10 mouse cellular contexts compared by ENCODE assay signal in the genomic region with DNA sequence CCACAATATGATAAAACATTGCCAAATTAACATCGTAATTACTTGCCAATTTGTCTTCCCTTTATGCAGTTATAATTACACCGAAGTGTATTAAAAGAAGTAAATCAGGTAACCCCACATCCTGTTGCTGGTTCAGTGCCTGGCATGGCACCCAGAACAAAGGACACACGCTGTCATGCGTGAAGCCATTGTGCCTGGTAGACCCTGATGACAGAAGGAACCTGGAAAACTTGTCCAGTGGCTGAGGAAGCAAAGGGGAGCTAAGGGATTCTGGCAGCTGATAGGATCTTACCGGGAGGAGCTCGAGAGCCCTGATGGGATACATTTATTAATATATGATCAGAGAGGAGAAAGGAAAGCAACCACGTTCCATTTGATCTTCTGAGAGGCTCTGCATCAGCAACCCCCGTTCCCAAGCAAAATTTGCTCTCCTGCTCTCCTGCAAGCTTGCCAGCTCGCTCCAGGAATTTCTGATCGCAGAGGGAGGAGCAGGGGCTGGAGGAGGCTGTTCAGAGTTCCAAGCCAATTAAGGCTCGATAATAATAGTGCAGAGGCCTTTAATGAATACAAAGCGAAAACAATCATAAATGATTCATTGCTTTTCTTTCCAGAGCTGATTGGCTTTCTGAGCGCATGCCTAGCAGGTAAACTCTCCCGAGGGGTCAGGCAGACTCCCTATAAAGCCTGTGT.
DNase-seq lines count a peak whose midpoint lies in the region; ATAC-seq lines count a peak whose summit lies in the region.
"Had no signal": no experiment of that assay in that cellular context is flagged by ENCODE, and none has a peak within 500 bp of the region (broad histone marks: within the 10 kb centered on the region; RNA-seq: fewer than 3 reads in every experiment).

No protein-coding gene starts in this region.

- H3K4me1 ChIP-seq in midbrain, embryonic 13.5 days (replicated peaks), result peaks cover 21% of the 10 kb centered on the region
- H3K4me1 ChIP-seq in midbrain, embryonic 11.5 days (ENCODE audit: control insufficient read depth, insufficient read depth, low read length), result no peaks in the 10 kb centered on the region
- H3K4me1 ChIP-seq in forebrain, embryonic 14.5 days (ENCODE audit: control insufficient read depth, insufficient read depth, low read length), result peaks cover 19% of the 10 kb centered on the region

- H3K4me2 ChIP-seq in midbrain, embryonic 13.5 days (replicated peaks), result 0 out of 2 replicates have a peak overlapping the region, but pooled peaks have one; percentile 13
- H3K4me2 ChIP-seq in midbrain, embryonic 11.5 days, result no peak overlapping the region
- H3K4me2 ChIP-seq in forebrain, embryonic 14.5 days (ENCODE audit: low read length), result peak overlapping the region; percentile 31

- no peak for DNase-seq in midbrain, embryonic 11.5 days (ENCODE audit: low spot score, missing footprints)
- peak; percentile 84 for DNase-seq in forebrain, embryonic 14.5 days (ENCODE audit: low spot score)
- peak; percentile 49 for DNase-seq in layer of hippocampus, adult 9-11 months
- DNase-seq in retina, postnatal 1 day, result peak; percentile 69
- DNase-seq in adrenal gland, postnatal 4 days (ENCODE audit: low spot score in 2 of 2), result no peak
- no peak for DNase-seq in ovary, postnatal 36 days (ENCODE audit: low spot score)
- DNase-seq: gastrocnemius, postnatal 14 days; kidney, adult 9 months; lung, adult 2 months had no signal

- H3K9ac ChIP-seq in midbrain, embryonic 13.5 days (replicated peaks), result no peak overlapping the region
- H3K9ac ChIP-seq in midbrain, embryonic 11.5 days (ENCODE audit: low read length), result no peak overlapping the region
- H3K9ac ChIP-seq in forebrain, embryonic 14.5 days (ENCODE audit: low read length), result no peak overlapping the region

- no peak overlapping the region for H3K4me3 ChIP-seq in midbrain, embryonic 13.5 days (replicated peaks)
- no peak overlapping the region for H3K4me3 ChIP-seq in midbrain, embryonic 11.5 days (ENCODE audit: low read depth, low read length)
- H3K4me3 ChIP-seq in forebrain, embryonic 14.5 days (ENCODE audit: low read depth, low read length), result no peak overlapping the region

- H3K27ac ChIP-seq in midbrain, embryonic 13.5 days, result peak overlapping the region; percentile 84
- no peak overlapping the region for H3K27ac ChIP-seq in midbrain, embryonic 11.5 days (ENCODE audit: low read depth, low read length)
- peak overlapping the region; percentile 59; the same call in 1 of the 2 replicates for H3K27ac ChIP-seq in forebrain, embryonic 14.5 days (ENCODE audit: low read depth, low read length)

- no peaks in the 10 kb centered on the region for H3K27me3 ChIP-seq in midbrain, embryonic 13.5 days
- no peaks in the 10 kb centered on the region for H3K27me3 ChIP-seq in midbrain, embryonic 11.5 days (ENCODE audit: control insufficient read depth, insufficient read depth, low read length)
- no peaks in the 10 kb centered on the region for H3K27me3 ChIP-seq in forebrain, embryonic 14.5 days (replicated peaks; ENCODE audit: control insufficient read depth, insufficient read depth, low read length)

- H3K9me3 ChIP-seq in midbrain, embryonic 13.5 days, result no peaks in the 10 kb centered on the region
- H3K9me3 ChIP-seq in midbrain, embryonic 11.5 days (ENCODE audit: control insufficient read depth, low read length), result no peaks in the 10 kb centered on the region
- no peaks in the 10 kb centered on the region for H3K9me3 ChIP-seq in forebrain, embryonic 14.5 days (replicated peaks; ENCODE audit: control insufficient read depth, low read length)

- H3K36me3 ChIP-seq in midbrain, embryonic 13.5 days, result no peaks in the 10 kb centered on the region
- H3K36me3 ChIP-seq in midbrain, embryonic 11.5 days (ENCODE audit: control insufficient read depth, insufficient read depth, low read length), result no peaks in the 10 kb centered on the region
- H3K36me3 ChIP-seq in forebrain, embryonic 14.5 days (ENCODE audit: control insufficient read depth, insufficient read depth, low read length), result no peaks in the 10 kb centered on the region

- ATAC-seq in midbrain, embryonic 13.5 days, result peak; percentile 82
- no peak for ATAC-seq in midbrain, embryonic 11.5 days (ENCODE audit: low FRiP score)
- ATAC-seq in forebrain, embryonic 14.5 days, result peak; percentile 78

- 51% methylated on average over 14 of the region's 14 CpGs for WGBS in midbrain, embryonic 13.5 days
- WGBS in midbrain, embryonic 11.5 days, result 68% methylated on average over 14 of the region's 14 CpGs
- 6% methylated on average over 14 of the region's 14 CpGs for WGBS in forebrain, embryonic 14.5 days

Comparison
In these comparisons a context has a peak if more than half of its experiments do, and no peak if none do; other contexts are left out.
1. DNase-seq: peak in forebrain, embryonic 14.5 days (single experiment), layer of hippocampus, adult 9-11 months (single experiment) and retina, postnatal 1 day (single experiment); none in midbrain, embryonic 11.5 days (single experiment), adrenal gland, postnatal 4 days (0 of 2) and ovary, postnatal 36 days (single experiment).